Mouse (Mus musculus) fibroblast of lung, adult 2 months (primary cell): ENCODE data around the gene Ncoa6.
A peak's percentile ranks its signal among the peaks of the same experiment; 100 is the strongest.

ENCODE experiments used
- DNase-seq: peaks from one replicate; pipeline ENCODE4 v3.0.0-alpha.2; 2011; ENCODE audit warnings: low read depth

Ncoa6 gene

GRCm38 (mm10) chr2:155436445-155436844 is 37.2 kb downstream of the Ncoa6 start:
- no peak for DNase-seq

- no peak for DNase-seq
Observed at GRCm38 (mm10) chr2:155420911-155421310, 52.8 kb downstream of the Ncoa6 start.

- no peak for DNase-seq
Observed at GRCm38 (mm10) chr2:155404635-155405034, 69.1 kb downstream of the Ncoa6 start.

GRCm38 (mm10) chr2:155401926-155402325 is 71.8 kb downstream of the Ncoa6 start:
- no peak for DNase-seq

GRCm38 (mm10) chr2:155400276-155400675 is 73.4 kb downstream of the Ncoa6 start:
- no peak for DNase-seq

- no peak for DNase-seq
Observed at GRCm38 (mm10) chr2:155394586-155394985, 79.1 kb downstream of the Ncoa6 start.

- DNase-seq: no peak
Observed at GRCm38 (mm10) chr2:155388573-155388972, 85.1 kb downstream of the Ncoa6 start.

- DNase-seq: no peak
Observed at GRCm38 (mm10) chr2:155387052-155387451, 86.6 kb downstream of the Ncoa6 start.

- no peak for DNase-seq
Observed at GRCm38 (mm10) chr2:155386534-155386899, 87.2 kb downstream of the Ncoa6 start.

GRCm38 (mm10) chr2:155385731-155386533 is 87.8 kb downstream of the Ncoa6 start:
- no peak for DNase-seq

GRCm38 (mm10) chr2:155385090-155385489 is 88.6 kb downstream of the Ncoa6 start:
- peak; percentile 53 for DNase-seq

- peak; percentile 31 for DNase-seq
Observed at GRCm38 (mm10) chr2:155382791-155383438, 90.8 kb downstream of the Ncoa6 start.

- DNase-seq: no peak
Observed at GRCm38 (mm10) chr2:155382332-155382700, 91.4 kb downstream of the Ncoa6 start.

GRCm38 (mm10) chr2:155381643-155382331 is 91.9 kb downstream of the Ncoa6 start:
- DNase-seq: peak; percentile 76

GRCm38 (mm10) chr2:155381060-155381437 is 92.6 kb downstream of the Ncoa6 start:
- DNase-seq: no peak

- no peak for DNase-seq
Observed at GRCm38 (mm10) chr2:155380261-155381059, 93.2 kb downstream of the Ncoa6 start, which contains the start of gene Trp53inp2. TSS of gene Trp53inp2 (plus strand) at chr2:155381059.

- DNase-seq: no peak
Observed at GRCm38 (mm10) chr2:155376191-155376590, 97.5 kb downstream of the Ncoa6 start.

GRCm38 (mm10) chr2:155374521-155374920 is 99.2 kb downstream of the Ncoa6 start:
- DNase-seq: no peak

- no peak for DNase-seq
Observed at GRCm38 (mm10) chr2:155373886-155374285, 99.8 kb downstream of the Ncoa6 start.

- no peak for DNase-seq
Observed at GRCm38 (mm10) chr2:155373302-155373701, 100.4 kb downstream of the Ncoa6 start.

- no peak for DNase-seq
Observed at GRCm38 (mm10) chr2:155372451-155372850, 101.2 kb downstream of the Ncoa6 start.

- no peak for DNase-seq
Observed at GRCm38 (mm10) chr2:155369333-155369883, 104.3 kb downstream of the Ncoa6 start.
